Mouse (Mus musculus) lung, postnatal 0 days (tissue): Measurements from ENCODE around the gene Padi2.

Source experiments
- CTCF ChIP-seq: IDR thresholded peaks from 2 replicates; pipeline ENCODE4 v1.5.1; 2016; ENCODE audit warnings: antibody characterized with exemption, mild to moderate bottlenecking
- EP300 ChIP-seq: IDR thresholded peaks from 2 replicates; pipeline ENCODE4 v1.6.1; 2016; ENCODE audit warnings: antibody characterized with exemption, mild to moderate bottlenecking, control low read depth

DNA sequence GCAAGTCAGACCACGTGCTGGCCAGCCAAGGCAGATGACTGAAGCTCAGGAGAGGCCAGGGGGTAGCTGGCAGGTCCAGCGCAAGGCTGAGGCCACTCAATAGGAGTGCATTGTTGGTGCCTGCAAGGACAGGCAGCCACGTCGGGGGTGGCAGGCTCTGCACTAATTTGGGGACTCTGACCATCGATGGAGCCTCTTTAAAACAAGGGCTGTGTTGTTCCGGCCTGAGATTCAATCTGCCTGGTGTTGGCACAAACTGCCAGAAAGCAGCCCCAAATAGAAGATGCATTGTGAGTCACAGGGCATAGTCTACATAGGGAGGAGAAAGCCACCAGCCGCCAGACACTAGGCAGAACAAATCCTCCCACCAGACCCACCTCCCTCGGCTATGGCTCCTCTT lies 23.6 kb downstream of the Padi2 start:
- TF ChIP-seq EP300 (no peak), CTCF (no peak)
